Mouse (Mus musculus) mesoderm, embryonic 11.5 days (tissue): ENCODE measurements at regions not wholly inside any gene's neighbourhood (a gene's known extent, or its start where the extent isn't known, plus 50 kb on each side); places are given as distances from the start of the nearest gene placed in this dataset.

ENCODE experiments used
- DNase-seq: peaks from one replicate; pipeline ENCODE4 v3.0.0-alpha.2; 2012; ENCODE audit warnings: low read depth, low spot score

- no peak for DNase-seq
Measured at GRCm38 (mm10) chr6:98178005-98178404, 164.5 kb downstream of the Gm765 start.

DNA sequence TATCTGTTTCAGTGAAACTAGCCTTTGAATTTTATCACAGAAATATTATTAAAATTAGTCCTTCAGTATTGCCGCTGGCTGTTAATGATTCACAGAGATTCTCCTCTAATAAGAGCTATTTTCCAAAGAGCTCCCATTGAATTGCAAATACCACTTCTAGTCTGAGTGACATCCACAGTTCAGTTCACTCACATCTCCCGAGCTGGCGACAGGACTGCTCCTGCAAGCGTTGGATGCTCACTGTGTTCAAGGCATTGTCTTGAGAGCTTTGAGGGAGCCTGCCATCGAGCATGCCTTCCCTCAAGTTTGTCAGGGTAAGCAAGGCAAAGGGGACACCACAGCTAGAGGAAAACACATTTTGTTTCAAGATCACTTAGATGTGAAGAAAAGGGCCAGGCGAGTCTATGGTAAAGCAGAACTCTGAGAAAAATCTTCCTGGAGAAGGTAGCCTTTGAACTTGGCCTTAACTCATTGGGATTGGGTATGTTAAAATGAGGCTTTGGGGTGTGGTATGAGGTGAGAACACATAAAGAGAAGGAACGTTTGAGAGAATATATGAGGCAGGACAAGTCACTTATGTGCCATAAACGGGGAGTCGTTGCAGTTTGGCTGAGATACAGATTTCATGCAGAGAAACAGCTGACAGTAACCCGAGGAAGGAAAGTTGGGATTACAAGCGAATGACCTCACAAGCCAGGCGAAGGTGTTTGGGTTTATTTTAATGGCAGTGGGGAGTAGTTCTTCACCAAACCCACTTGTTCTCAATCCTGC is 193.3 kb downstream of the Gm765 start:
- no peak for DNase-seq

DNA sequence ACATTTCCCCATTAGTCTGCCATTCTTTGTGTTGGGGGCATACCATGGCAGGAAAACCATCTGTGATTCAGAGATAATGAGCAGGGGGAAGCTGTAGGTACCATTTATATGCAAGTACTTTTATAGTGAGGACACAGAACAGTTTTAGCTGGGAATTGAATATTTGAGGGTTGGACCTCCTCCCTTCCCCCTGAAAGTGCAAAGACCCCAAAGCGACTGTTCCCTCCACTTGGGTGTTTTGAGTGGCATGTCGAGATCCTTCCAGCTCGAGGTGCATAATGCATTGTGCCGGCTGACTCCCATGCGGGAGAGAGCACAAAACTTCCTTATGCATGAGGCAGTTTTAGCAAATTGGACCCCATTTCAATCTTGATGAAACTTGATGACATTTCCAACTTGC is 194.7 kb downstream of the Gm765 start:
- DNase-seq: no peak

GRCm38 (mm10) chr6:98132931-98133330 is 209.6 kb downstream of the Gm765 start:
- DNase-seq: peak; percentile 33

DNA sequence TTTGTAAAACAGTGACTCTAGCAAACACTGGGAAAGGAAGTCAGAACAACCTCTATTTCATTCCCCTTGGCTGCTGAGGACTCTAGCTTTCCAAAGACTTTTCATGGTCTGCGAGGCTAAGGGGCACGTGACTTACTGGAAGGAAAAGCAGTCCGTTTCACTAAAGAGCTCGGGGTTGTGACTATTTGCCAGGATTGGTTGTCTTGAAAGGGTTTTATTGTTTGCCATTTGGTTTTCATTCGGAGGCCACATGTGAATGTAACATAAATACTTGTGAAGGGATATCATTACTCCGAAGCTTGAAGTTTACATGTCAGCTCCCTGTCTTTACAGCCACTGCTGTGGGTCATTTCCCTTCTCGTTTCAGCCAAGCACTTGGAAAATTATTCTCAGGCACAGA is 217.1 kb downstream of the Gm765 start:
- no peak for DNase-seq

GRCm38 (mm10) chr6:98118355-98119150 is 224.0 kb downstream of the Gm765 start:
- DNase-seq: no peak

GRCm38 (mm10) chr6:98114327-98115134 is 228.0 kb downstream of the Gm765 start:
- DNase-seq: peak; percentile 75

GRCm38 (mm10) chr6:98113708-98114107 is 228.8 kb downstream of the Gm765 start:
- peak; percentile 21 for DNase-seq

DNA sequence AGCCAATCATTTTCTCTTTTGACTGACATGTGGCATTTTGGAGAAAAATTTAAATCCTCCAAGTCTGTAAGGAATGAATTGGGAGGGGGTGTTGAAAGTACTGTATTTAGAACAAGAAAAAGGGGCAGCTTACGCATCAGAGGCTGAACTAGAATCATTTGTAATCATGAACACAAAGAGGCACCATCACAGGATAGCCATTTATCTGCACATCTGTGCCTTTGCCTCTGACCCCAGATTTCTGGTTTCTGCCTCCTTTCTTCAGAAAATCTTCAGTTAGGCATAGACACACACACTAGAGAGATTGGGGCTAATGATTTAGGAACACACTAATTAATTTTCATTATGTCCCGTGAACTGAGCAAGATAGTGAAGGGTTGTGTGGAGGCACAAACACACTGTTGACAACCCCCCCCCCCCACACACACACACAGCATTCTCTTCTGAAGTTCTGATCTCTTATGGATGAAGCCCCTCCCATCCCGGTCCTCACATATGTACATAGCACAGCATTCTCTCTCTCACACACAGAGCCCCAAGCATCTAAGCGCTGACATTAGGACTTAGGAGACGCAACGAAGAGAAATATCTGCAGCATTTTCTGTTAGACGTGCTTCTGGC is 229.9 kb downstream of the Gm765 start:
- DNase-seq: no peak

DNA sequence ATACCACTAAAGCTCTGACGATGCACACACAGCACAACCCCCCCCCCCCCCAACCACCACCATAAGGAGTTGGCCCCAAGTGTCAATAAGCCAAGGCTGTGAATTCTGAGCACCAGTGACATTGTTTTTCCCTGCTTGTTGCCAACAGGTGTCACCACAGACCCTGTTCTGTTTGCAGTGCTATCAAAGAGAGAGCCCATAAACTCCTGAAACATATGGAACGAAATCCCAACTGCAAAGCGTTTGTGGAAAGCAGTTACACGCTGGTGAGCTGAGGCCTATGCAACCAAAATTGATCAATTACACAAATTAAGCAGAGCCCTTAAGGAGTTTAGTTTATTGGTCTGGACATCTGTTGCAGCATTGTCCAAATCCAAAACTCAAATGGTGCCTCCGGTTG is 235.4 kb downstream of the Gm765 start:
- DNase-seq: no peak

DNA sequence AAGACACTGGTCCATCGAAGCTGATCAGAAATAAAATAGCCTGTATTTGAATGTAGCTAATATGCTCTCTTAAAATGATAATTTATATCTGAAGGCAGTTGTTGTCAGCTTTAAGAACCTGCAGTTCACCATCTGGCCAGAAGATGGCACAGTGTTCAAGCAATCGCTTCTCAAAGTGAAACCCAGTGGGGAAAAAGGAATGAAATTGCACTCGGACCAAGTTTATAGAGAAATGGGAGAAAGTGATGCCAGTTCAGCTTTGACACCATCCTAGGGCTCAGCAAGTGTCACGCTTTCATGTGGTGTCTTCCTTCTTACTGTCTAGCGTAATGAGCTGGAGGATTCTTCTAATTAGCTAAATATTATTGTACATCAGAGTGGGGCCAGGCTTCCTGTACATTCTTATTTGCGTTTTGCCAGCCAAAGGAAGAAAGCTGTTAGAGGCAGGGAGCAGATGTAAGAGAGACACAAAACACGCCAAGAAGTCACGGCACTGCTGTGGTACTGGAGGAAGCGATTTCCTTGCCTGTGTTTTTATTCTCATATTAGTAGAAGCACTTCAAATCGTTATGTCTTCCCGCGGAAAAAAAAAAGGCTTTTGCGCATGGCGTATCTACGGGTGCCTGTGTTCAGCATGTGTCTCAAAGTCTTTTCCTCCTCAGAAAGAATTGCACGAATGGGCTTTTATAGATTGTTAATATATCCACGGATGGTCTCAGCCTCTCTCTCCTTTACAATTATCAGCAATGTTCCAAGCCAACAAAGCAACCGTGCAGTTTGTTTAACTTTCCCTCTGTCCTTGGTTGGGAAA is 237.1 kb downstream of the Gm765 start:
- peak; percentile 86 for DNase-seq

DNA sequence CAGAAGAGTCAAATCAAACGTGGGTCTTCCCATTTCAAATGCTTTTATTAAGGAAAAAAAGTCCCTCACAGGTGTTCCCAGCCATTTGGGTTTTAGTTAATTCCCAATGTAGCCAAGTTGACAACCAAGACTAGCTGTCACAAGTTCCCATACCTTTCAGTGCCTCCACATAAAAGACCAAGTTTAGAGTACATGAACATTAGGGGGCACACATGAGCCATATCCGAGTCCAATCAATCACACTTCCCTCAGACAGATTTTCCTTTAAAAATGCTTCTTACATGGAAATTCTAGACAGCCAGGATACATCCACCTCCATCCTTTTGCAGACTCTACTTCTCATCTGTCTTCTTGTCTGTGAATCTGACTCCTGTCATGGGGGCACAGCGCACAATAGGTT is 238.1 kb downstream of the Gm765 start:
- DNase-seq: no peak

DNA sequence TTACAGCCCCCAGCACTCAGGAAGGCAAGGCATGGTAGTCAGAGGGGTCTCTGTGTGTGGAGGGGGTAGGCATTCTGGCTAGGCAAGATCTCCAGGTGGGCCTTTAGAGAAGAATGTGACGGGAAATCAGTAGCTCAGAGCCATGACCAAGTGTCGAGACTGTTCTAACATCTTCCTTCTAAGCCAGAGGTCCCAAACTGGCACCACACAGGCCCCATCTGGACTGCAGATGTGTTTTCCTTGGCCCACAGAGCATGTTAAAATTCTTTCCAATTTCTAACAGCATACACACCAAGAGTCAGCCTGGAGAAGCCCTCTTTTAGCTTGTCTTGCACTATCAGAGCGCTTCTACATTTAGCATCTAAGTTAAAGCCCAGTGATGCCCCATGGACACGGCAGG is 241.5 kb downstream of the Gm765 start:
- peak; percentile 40 for DNase-seq

GRCm38 (mm10) chr6:98099126-98099525 is 243.4 kb downstream of the Gm765 start:
- DNase-seq: no peak

DNA sequence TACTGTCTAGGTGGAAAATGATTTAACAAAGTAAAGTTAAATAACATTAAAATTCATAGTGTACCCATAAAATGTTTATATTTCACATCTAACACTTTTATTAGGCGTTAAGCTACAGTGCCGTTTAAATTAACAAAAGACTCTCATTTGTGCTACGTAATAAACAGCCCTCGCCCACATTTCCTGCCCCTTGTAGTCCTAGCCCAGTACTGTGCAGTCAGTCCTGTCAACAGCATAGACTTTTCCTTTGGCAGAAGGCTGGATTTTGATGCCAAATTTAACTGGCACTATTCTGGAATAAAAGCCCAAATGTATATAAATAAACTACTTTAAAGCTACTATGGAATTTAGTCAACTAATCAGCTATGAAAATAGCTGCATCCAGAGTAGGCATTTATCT is 247.3 kb downstream of the Gm765 start:
- DNase-seq: no peak

DNA sequence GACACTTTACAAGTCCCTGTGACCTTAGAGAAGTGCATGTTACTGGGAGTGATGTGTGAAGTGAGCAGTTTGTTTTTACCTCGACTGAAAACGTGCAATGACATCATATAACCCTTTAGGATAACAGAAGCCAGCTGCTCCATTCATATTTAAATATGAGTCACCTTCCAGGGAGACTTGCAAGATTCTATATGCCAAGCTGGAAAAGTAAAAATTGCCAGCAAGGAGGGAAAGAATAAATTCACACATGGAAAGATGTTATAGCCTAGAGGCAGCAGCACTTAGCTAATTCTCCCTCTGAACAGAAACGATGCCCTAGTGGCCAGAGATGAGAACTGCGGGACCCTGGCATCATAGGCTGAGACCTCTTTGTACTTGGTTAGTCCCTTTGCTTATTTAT is 253.4 kb downstream of the Gm765 start:
- DNase-seq: no peak

- no peak for DNase-seq
Measured at GRCm38 (mm10) chr6:98080076-98080475, 262.5 kb downstream of the Gm765 start.
